Mouse (Mus musculus): ENCODE measurements around the gene Aldh1l1. TPM values are rescaled to one million over a fixed set of nuclear protein-coding genes. Genes with fewer than 3 reads are reported as not detected.

Aldh1l1 gene
- total and polyA plus RNA-seq, 3 experiments, result 0.11 to 0.13 TPM; not detected in 1

DNA sequence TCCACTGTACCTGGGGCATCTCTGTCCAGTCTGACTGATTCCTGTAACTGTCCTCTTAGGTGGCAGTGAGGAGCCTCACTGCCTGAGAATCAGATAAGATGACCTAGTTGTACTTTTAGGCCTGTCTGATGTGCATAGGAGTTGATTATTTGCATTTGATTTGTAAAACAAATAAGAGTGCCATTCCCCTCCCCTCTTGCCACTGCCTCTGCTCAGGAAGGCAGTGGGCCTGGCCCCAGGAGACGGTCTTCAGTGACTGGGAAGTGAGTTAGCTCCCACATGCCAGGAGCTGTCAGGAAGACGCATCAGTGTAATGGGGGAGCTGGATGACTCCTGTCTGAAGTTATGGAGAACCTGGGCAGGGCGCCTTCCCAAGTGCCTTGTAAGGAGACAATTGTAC is 149.4 kb downstream of the Aldh1l1 start (continued):
- TF ChIP-seq POLR2AphosphoS2 (IDR thresholded peaks at IDR 0.05; ENCODE audit: low read depth, low read length), result no peak

DNA sequence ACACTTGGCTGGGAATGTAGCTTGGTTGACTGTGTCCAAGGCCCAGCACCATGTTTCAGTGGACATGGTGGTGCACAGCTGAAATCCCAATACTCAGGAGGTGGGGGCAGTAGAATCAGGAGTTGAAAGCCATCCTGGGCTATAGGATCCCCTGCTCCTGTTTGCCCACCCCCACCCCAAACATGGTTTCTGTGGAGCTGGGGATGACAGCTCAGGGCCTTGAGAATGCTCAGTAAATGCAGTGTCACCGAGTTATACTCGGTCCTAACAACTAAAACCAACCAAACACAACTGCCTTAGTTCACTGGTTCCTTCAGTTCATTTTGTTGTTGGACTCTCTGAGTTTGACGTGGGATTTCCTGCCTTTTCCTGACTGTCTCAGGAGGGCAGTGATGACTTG is 156.8 kb downstream of the Aldh1l1 start:
- in situ Hi-C loops (cut with MboI; ENCODE audit: low pct_ligation_motif_present, low pct_unique_long_range_greater_than_20kb, low sequenced_read_pairs) (no loop called here), dilution Hi-C loops (cut with MboI; ENCODE audit: extremely low pct_ligation_motif_present, extremely low pct_unique_long_range_greater_than_20kb, low sequenced_read_pairs) (no loop called here)
- Histone ChIP-seq H3K4me2 (ENCODE audit: insufficient read depth, low read depth, poor library complexity, severe bottlenecking) (no peak overlapping the region), H3K9ac (ENCODE audit: insufficient read depth, low read depth) (no peak overlapping the region), H3K27ac (ENCODE audit: insufficient read depth, low read depth) (no peak overlapping the region), H3K9me3 (replicated peaks; ENCODE audit: low read length) (peaks cover 5% of the 10 kb centered on the region), H3K27me3 (replicated peaks) (peaks cover 15% of the 10 kb centered on the region), H3K4me1 (ENCODE audit: control insufficient read depth in 1 of 2, insufficient read depth in 2 of 2) (peaks cover 0 to 12% of the 10 kb centered on the region in 2 experiments; a peak in 2 of 4 replicates), H3K4me3 (replicated peaks in 1 of 3; ENCODE audit: low read depth in 2 of 3, low read length in 2 of 3, poor library complexity in 1 of 3) (no peak overlapping the region), H3K79me2 (replicated peaks; ENCODE audit: control insufficient read depth, extremely low read depth, insufficient read depth, poor library complexity, severe bottlenecking) (no peaks in the 10 kb centered on the region), H3K36me3 (replicated peaks in 1 of 2; ENCODE audit: control insufficient read depth in 1 of 2, insufficient read depth in 1 of 2, low read length in 1 of 2) (no peaks in the 10 kb centered on the region)
- TF ChIP-seq GABPA (IDR thresholded peaks at IDR 0.05; ENCODE audit: insufficient replicate concordance, low read depth, low read length) (no peak), NRF1 (IDR thresholded peaks at IDR 0.05; ENCODE audit: low read depth, low read length) (no peak), ZKSCAN1 (IDR thresholded peaks at IDR 0.05; ENCODE audit: borderline replicate concordance, low read depth, low read length) (no peak), E2F4 (IDR thresholded peaks at IDR 0.05; ENCODE audit: insufficient replicate concordance, low read depth, low read length) (no peak), RCOR1 (conservative IDR thresholded peaks at IDR 0.05; ENCODE audit: low read depth, low read length) (no peak), TCF12 (IDR thresholded peaks at IDR 0.05; ENCODE audit: low read depth, low read length) (no peak), PAX5 (IDR thresholded peaks at IDR 0.05; ENCODE audit: low read length) (no peak), KAT2A (IDR thresholded peaks at IDR 0.05; ENCODE audit: insufficient replicate concordance, low read length) (no peak), CTCF (conservative IDR thresholded peaks at IDR 0.05 in 1 of 2, IDR thresholded peaks at IDR 0.05 in 1 of 2; ENCODE audit: low read depth in 2 of 2, low read length in 2 of 2) (no peak), MEF2A (IDR thresholded peaks at IDR 0.05; ENCODE audit: borderline replicate concordance, low read depth, low read length) (no peak)
- no peak for DNase-seq (ENCODE audit: extremely low read depth)

DNA sequence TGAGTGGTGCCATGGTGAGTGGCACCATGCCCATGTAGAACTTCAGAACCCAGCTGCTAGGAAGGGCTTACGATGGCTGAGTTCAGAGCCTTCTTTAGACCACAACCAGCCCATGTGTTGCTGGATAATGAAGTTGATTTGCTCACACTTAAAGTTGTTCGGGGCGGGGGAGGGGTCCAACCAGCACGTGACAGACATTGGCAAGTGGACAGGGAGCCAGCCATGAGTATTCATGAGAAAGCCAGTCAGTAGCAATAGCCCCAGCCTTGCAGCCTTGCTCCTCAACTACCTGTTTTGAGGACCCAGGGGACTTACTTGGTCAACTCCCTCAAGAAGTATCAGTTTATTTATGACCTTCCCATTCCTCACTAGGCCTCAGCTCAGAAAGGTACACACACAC is 158.7 kb downstream of the Aldh1l1 start:
- H3K4me3 ChIP-seq (replicated peaks in 1 of 3; ENCODE audit: low read depth in 2 of 3, low read length in 2 of 3, poor library complexity in 1 of 3), result no peak overlapping the region
- H3K36me3 ChIP-seq (replicated peaks in 1 of 2; ENCODE audit: control insufficient read depth in 1 of 2, insufficient read depth in 1 of 2, low read length in 1 of 2), result no peaks in the 10 kb centered on the region
- peaks cover 20% of the 10 kb centered on the region for H3K27me3 ChIP-seq (replicated peaks)
- H3K9ac ChIP-seq (ENCODE audit: insufficient read depth, low read depth), result no peak overlapping the region
- in situ Hi-C loops (cut with MboI; ENCODE audit: low pct_ligation_motif_present, low pct_unique_long_range_greater_than_20kb, low sequenced_read_pairs), result no loop called here
- no peak for DNase-seq (ENCODE audit: extremely low read depth)
- TF ChIP-seq CHD2 (IDR thresholded peaks at IDR 0.05; ENCODE audit: low read length) (no peak), MAX (IDR thresholded peaks at IDR 0.05; ENCODE audit: low read length) (no peak), BHLHE40 (IDR thresholded peaks at IDR 0.05; ENCODE audit: low read depth, low read length) (0 out of 2 replicates have a peak, but pooled peaks have one; percentile 16), ELF1 (IDR thresholded peaks at IDR 0.05; ENCODE audit: low read depth, low read length) (no peak)
- no peak overlapping the region for H3K27ac ChIP-seq (ENCODE audit: insufficient read depth, low read depth)
- H3K4me2 ChIP-seq (ENCODE audit: insufficient read depth, low read depth, poor library complexity, severe bottlenecking), result no peak overlapping the region
- H3K9me3 ChIP-seq (replicated peaks; ENCODE audit: low read length), result peaks cover 5% of the 10 kb centered on the region
- dilution Hi-C loops (cut with MboI; ENCODE audit: extremely low pct_ligation_motif_present, extremely low pct_unique_long_range_greater_than_20kb, low sequenced_read_pairs), result no loop called here
- H3K4me1 ChIP-seq (ENCODE audit: control insufficient read depth in 1 of 2, insufficient read depth in 2 of 2), result peaks cover 0 to 12% of the 10 kb centered on the region in 2 experiments; a peak in 2 of 4 replicates
- no peaks in the 10 kb centered on the region for H3K79me2 ChIP-seq (replicated peaks; ENCODE audit: control insufficient read depth, extremely low read depth, insufficient read depth, poor library complexity, severe bottlenecking)

Measured in CH12.LX (cell line).